Mouse (Mus musculus): ENCODE data around the gene Dazl. TPM values are rescaled to one million over a fixed set of nuclear protein-coding genes. Genes with fewer than 3 reads are reported as not detected.

The Dazl gene
- total and polyA plus RNA-seq, 2 experiments from 2014 or later: 1.8 to 4.2 TPM

GRCm38 (mm10) chr17:50237818-50238610 is 55.4 kb downstream of the Dazl start:
- 66% methylated on average over 11 of the region's 11 CpGs for WGBS
- TF ChIP-seq CTCF (IDR thresholded peaks at IDR 0.05; ENCODE audit: low read depth): no peak
- ATAC-seq (no peak), DNase-seq (no peak)
- Histone ChIP-seq H3K27me3 (ENCODE audit: insufficient read depth, low read length) (no peaks in the 10 kb centered on the region), H3K4me1 (ENCODE audit: insufficient read depth) (peaks cover 12% of the 10 kb centered on the region; the same call in 1 of the 2 replicates), H3K27ac (ENCODE audit: low read depth, low read length) (no peak overlapping the region), H3K4me2 (ENCODE audit: low read depth) (no peak overlapping the region), H3K9ac (no peak overlapping the region), H3K9me3 (ENCODE audit: low read length) (no peaks in the 10 kb centered on the region), H3K4me3 (ENCODE audit: low read depth, low read length) (no peak overlapping the region), H3K36me3 (ENCODE audit: insufficient read depth) (no peaks in the 10 kb centered on the region)

GRCm38 (mm10) chr17:50237436-50237709 is 56.1 kb downstream of the Dazl start:
- H3K36me3 ChIP-seq (ENCODE audit: insufficient read depth): no peaks in the 10 kb centered on the region
- no peaks in the 10 kb centered on the region for H3K9me3 ChIP-seq (ENCODE audit: low read length)
- peak overlapping the region; percentile 81 for H3K27ac ChIP-seq (ENCODE audit: low read depth, low read length)
- H3K9ac ChIP-seq: peak overlapping the region; percentile 45; the same call in 1 of the 2 replicates
- no peaks in the 10 kb centered on the region for H3K27me3 ChIP-seq (ENCODE audit: insufficient read depth, low read length)
- H3K4me3 ChIP-seq (ENCODE audit: low read depth, low read length): no peak overlapping the region
- TF ChIP-seq CTCF (IDR thresholded peaks at IDR 0.05; ENCODE audit: low read depth): peak; percentile 99
- peak overlapping the region; percentile 18 for H3K4me2 ChIP-seq (ENCODE audit: low read depth)
- peak; percentile 94 for ATAC-seq
- DNase-seq: peak; percentile 91
- H3K4me1 ChIP-seq (ENCODE audit: insufficient read depth): peaks cover 12% of the 10 kb centered on the region; the same call in 1 of the 2 replicates
- WGBS: 5% methylated on average over 8 of the region's 8 CpGs

GRCm38 (mm10) chr17:50236702-50237435 is 56.6 kb downstream of the Dazl start:
- H3K27ac ChIP-seq (ENCODE audit: low read depth, low read length): peak overlapping the region; percentile 81
- H3K27me3 ChIP-seq (ENCODE audit: insufficient read depth, low read length): no peaks in the 10 kb centered on the region
- H3K4me1 ChIP-seq (ENCODE audit: insufficient read depth): peaks cover 12% of the 10 kb centered on the region; the same call in 1 of the 2 replicates
- no peaks in the 10 kb centered on the region for H3K36me3 ChIP-seq (ENCODE audit: insufficient read depth)
- DNase-seq (no peak), ATAC-seq (peak; percentile 90)
- no peak for TF ChIP-seq CTCF (IDR thresholded peaks at IDR 0.05; ENCODE audit: low read depth)
- H3K9me3 ChIP-seq (ENCODE audit: low read length): no peaks in the 10 kb centered on the region
- 11% methylated on average over 9 of the region's 9 CpGs for WGBS
- peak overlapping the region; percentile 45 for H3K9ac ChIP-seq
- H3K4me3 ChIP-seq (ENCODE audit: low read depth, low read length): no peak overlapping the region
- H3K4me2 ChIP-seq (ENCODE audit: low read depth): peak overlapping the region; percentile 18

GRCm38 (mm10) chr17:50235943-50236701 is 57.3 kb downstream of the Dazl start:
- Histone ChIP-seq H3K4me2 (ENCODE audit: low read depth) (no peak overlapping the region), H3K9me3 (ENCODE audit: low read length) (no peaks in the 10 kb centered on the region), H3K9ac (no peak overlapping the region), H3K27ac (ENCODE audit: low read depth, low read length) (no peak overlapping the region; the same call in 1 of the 2 replicates), H3K4me1 (ENCODE audit: insufficient read depth) (peaks cover 12% of the 10 kb centered on the region; the same call in 1 of the 2 replicates), H3K27me3 (ENCODE audit: insufficient read depth, low read length) (no peaks in the 10 kb centered on the region), H3K4me3 (ENCODE audit: low read depth, low read length) (no peak overlapping the region), H3K36me3 (ENCODE audit: insufficient read depth) (no peaks in the 10 kb centered on the region)
- 40% methylated on average over 13 of the region's 13 CpGs for WGBS
- no peak for TF ChIP-seq CTCF (IDR thresholded peaks at IDR 0.05; ENCODE audit: low read depth)
- DNase-seq (no peak), ATAC-seq (peak; percentile 8; the same call in 1 of the 2 replicates)

GRCm38 (mm10) chr17:50233956-50234355 is 59.5 kb downstream of the Dazl start:
- H3K4me3 ChIP-seq (ENCODE audit: low read depth, low read length): no peak overlapping the region
- H3K27me3 ChIP-seq (ENCODE audit: insufficient read depth, low read length): no peaks in the 10 kb centered on the region
- DNase-seq (no peak), ATAC-seq (no peak)
- H3K9me3 ChIP-seq (ENCODE audit: low read length): no peaks in the 10 kb centered on the region
- 94% methylated on average over 5 of the region's 5 CpGs for WGBS
- no peaks in the 10 kb centered on the region for H3K36me3 ChIP-seq (ENCODE audit: insufficient read depth)
- peaks cover 12% of the 10 kb centered on the region; the same call in 1 of the 2 replicates for H3K4me1 ChIP-seq (ENCODE audit: insufficient read depth)
- H3K4me2 ChIP-seq (ENCODE audit: low read depth): no peak overlapping the region
- no peak overlapping the region for H3K27ac ChIP-seq (ENCODE audit: low read depth, low read length)
- H3K9ac ChIP-seq: no peak overlapping the region
- no peak for TF ChIP-seq CTCF (IDR thresholded peaks at IDR 0.05; ENCODE audit: low read depth)

GRCm38 (mm10) chr17:50232821-50233220 is 60.6 kb downstream of the Dazl start:
- no peak overlapping the region for H3K27ac ChIP-seq (ENCODE audit: low read depth, low read length)
- no peaks in the 10 kb centered on the region for H3K36me3 ChIP-seq (ENCODE audit: insufficient read depth)
- H3K4me2 ChIP-seq (ENCODE audit: low read depth): no peak overlapping the region
- 74% methylated on average over 11 of the region's 11 CpGs for WGBS
- TF ChIP-seq CTCF (IDR thresholded peaks at IDR 0.05; ENCODE audit: low read depth): no peak
- ATAC-seq (no peak), DNase-seq (no peak)
- H3K27me3 ChIP-seq (ENCODE audit: insufficient read depth, low read length): no peaks in the 10 kb centered on the region
- H3K9me3 ChIP-seq (ENCODE audit: low read length): no peaks in the 10 kb centered on the region
- H3K9ac ChIP-seq: no peak overlapping the region
- H3K4me1 ChIP-seq (ENCODE audit: insufficient read depth): peaks cover 12% of the 10 kb centered on the region; the same call in 1 of the 2 replicates
- no peak overlapping the region for H3K4me3 ChIP-seq (ENCODE audit: low read depth, low read length)
